Mouse (Mus musculus) lung, adult 2 months (tissue): ENCODE measurements around the gene Tctex1d2. TPM values are rescaled to one million over a fixed set of nuclear protein-coding genes. Genes with fewer than 3 reads are reported as not detected.

Experiments
- DNase-seq: peaks from one replicate; pipeline ENCODE4 v3.0.0; 2022
- H3K4me1 ChIP-seq: fragments of 200-500 bp; 2 replicates; pipeline ENCODE4 v1.6.1; 2011; ENCODE audit warnings: low read length; ENCODE audit not compliant: control insufficient read depth, insufficient read depth
- H3K4me3 ChIP-seq: fragments of 200-500 bp; replicated peaks from 2 replicates; pipeline ENCODE3; 2011; ENCODE audit warnings: low read depth, mild to moderate bottlenecking, control low read depth, low read length; ENCODE audit errors: extremely low read depth
- CTCF ChIP-seq: fragments of 200-500 bp; IDR thresholded peaks from 2 replicates; pipeline ENCODE4 v1.5.1; 2011; ENCODE audit warnings: mild to moderate bottlenecking, low read length, control low read depth; ENCODE audit not compliant: insufficient read depth
- POLR2A ChIP-seq: fragments of 200-500 bp; IDR thresholded peaks from 2 replicates; pipeline ENCODE4 v1.6.1; 2011; ENCODE audit warnings: low read depth, mild to moderate bottlenecking, control low read depth, low read length, borderline replicate concordance; ENCODE audit errors: extremely low read depth
- WGBS: fragments of 180-500 bp; shearing (Covaris S2); methylation state at CpG from one replicate; pipeline ENCODE4 v1.1.7; 2018; 5-methylcytosine and 5-hydroxymethylcytosine counted together
- polyA plus RNA-seq: library from polyadenylated mRNA; depleted of rRNA; stranded (reverse); fragments of >200 nt; gene quantifications from 2 replicates; pipeline ENCODE4 v1.2.3, GENCODE M21; 2012

Gene Tctex1d2
- polyA plus RNA-seq, 1 experiment = 5.5 TPM

- no peak for TF ChIP-seq CTCF
- no peak for TF ChIP-seq POLR2A
- WGBS = 100% methylated on average over 1 of the region's 1 CpGs
- DNase-seq = no peak
Observed at GRCm38 (mm10) chr16:32445558-32445957, 26.1 kb downstream of the Tctex1d2 start.

GRCm38 (mm10) chr16:32446563-32447138 is 27.1 kb downstream of the Tctex1d2 start:
- WGBS = 59% methylated on average over 2 of the region's 2 CpGs
- Histone ChIP-seq H3K4me1 (peaks cover 9% of the 10 kb centered on the region), H3K4me3 (no peak overlapping the region)
- DNase-seq = no peak
- no peak for TF ChIP-seq CTCF
- TF ChIP-seq POLR2A = no peak

More at GRCm38 (mm10) chr16:32445558-32445957, 26.1 kb downstream of the Tctex1d2 start:
- Histone ChIP-seq H3K4me1 (peaks cover 9% of the 10 kb centered on the region), H3K4me3 (no peak overlapping the region)

- Histone ChIP-seq H3K4me1 (peaks cover 9% of the 10 kb centered on the region), H3K4me3 (no peak overlapping the region)
- TF ChIP-seq POLR2A (no peak), CTCF (no peak)
- no peak for DNase-seq
- WGBS = 64% methylated on average over 3 of the region's 3 CpGs
Observed at GRCm38 (mm10) chr16:32449665-32450064, 30.2 kb downstream of the Tctex1d2 start.

GRCm38 (mm10) chr16:32450133-32450532 is 30.6 kb downstream of the Tctex1d2 start:
- no peak for DNase-seq
- TF ChIP-seq POLR2A (no peak), CTCF (no peak)
- WGBS = 93% methylated on average over 2 of the region's 2 CpGs
- Histone ChIP-seq H3K4me1 (peaks cover 9% of the 10 kb centered on the region), H3K4me3 (no peak overlapping the region)

DNA sequence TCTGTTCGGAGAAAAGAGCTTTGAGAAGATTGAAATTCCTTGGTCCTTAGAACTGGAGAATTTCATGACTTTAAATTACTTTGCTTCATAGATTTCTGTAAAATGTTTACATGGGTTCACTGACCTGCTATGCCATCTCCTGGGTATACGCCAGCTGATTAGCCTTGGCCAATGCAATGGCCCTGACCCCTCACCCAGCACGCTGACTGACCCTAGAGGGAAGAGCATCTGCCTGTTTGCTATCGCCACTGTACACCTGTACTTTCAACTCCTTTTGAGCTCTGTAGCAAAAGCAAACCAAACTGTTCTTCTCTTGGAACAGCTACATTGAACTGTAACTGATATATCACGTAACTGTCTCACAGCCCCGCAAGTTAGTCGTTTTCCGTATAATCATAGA is 33.6 kb downstream of the Tctex1d2 start:
- no peak for DNase-seq
- Histone ChIP-seq H3K4me3 (no peak overlapping the region), H3K4me1 (peaks cover 6% of the 10 kb centered on the region)
- TF ChIP-seq POLR2A (no peak), CTCF (no peak)
- WGBS = 95% methylated on average over 8 of the region's 8 CpGs

- 96% methylated on average over 5 of the region's 5 CpGs for WGBS
- no peak for TF ChIP-seq CTCF
- no peak for TF ChIP-seq POLR2A
- H3K4me1 ChIP-seq = peaks cover 3% of the 10 kb centered on the region
- no peak for DNase-seq
- no peak overlapping the region for H3K4me3 ChIP-seq
Observed at GRCm38 (mm10) chr16:32454646-32455045, 35.1 kb downstream of the Tctex1d2 start.

DNA sequence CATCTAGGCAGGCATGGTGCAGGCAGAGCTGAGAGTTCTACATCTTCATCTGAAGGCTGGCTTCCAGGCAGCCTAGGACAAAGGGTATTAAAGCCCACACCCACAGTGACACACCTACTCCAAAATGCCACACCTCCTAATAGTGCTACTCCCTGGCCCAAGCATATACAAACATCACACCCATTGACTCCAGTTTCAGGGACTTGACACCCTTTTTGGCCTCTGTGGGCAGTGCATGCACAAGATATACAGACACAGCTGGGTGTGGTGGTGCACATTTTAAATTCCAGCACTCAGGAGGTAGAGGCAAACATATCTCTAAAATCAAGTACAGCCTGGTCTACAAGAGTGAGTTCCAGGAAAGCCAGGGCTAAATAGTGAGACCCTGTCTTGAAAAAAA is 36.6 kb downstream of the Tctex1d2 start:
- no peak overlapping the region for H3K4me3 ChIP-seq
- DNase-seq = no peak
- TF ChIP-seq POLR2A = no peak
- TF ChIP-seq CTCF = no peak
- no peaks in the 10 kb centered on the region for H3K4me1 ChIP-seq

DNA sequence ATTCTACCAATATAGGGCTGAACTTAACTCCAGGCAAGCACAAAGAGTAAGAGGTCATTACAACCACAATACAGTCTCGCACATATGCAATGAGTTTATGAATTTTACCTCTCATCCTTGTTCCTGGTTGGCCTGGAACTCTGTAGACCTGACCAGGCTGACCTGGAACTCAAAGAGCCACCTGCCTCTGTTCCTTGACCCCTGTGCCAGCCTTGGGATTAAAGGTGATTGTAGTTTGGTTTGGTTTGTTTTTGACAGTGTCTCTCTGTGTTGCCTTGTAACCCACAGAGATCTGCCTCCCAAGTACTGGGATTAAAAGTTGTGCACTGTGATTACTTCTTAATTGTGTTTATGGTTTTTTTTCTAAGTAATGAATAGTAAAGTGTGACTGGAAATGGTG is 37.3 kb downstream of the Tctex1d2 start:
- 92% methylated on average over 1 of the region's 1 CpGs for WGBS
- Histone ChIP-seq H3K4me3 (no peak overlapping the region), H3K4me1 (no peaks in the 10 kb centered on the region)
- DNase-seq = no peak
- TF ChIP-seq POLR2A (no peak), CTCF (no peak)

GRCm38 (mm10) chr16:32457589-32458386 is 38.3 kb downstream of the Tctex1d2 start:
- H3K4me1 ChIP-seq = no peaks in the 10 kb centered on the region
- H3K4me3 ChIP-seq = no peak overlapping the region
- DNase-seq = peak; percentile 50
- 52% methylated on average over 10 of the region's 10 CpGs for WGBS
- TF ChIP-seq CTCF = peak; percentile 58; the same call in 1 of the 2 replicates
- no peak for TF ChIP-seq POLR2A

GRCm38 (mm10) chr16:32460518-32460917 is 41.0 kb downstream of the Tctex1d2 start:
- 58% methylated on average over 4 of the region's 4 CpGs for WGBS
- Histone ChIP-seq H3K4me3 (no peak overlapping the region), H3K4me1 (no peaks in the 10 kb centered on the region)
- DNase-seq = no peak
- no peak for TF ChIP-seq POLR2A
- no peak for TF ChIP-seq CTCF
